ENCODE assay signal across 26 mouse cellular contexts in the genomic region with DNA sequence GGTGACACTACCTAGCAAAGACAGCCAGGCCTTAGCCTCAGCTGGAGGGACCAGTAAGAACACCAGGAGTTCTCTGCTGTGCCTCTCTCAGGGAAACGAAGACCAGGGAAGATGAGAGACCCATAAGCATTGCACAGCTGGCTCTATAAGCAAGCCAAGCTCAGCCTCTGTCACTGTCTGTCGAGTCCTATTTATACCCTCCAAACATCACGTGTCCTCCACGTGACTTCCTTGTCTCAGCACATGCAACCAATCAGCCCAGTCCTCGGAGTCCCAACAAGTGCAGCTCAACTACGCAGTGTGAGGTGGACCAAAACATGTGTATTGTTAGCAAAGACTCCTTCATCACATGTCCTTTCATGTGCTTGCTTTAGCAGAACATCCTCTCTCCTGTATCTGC. TPM values are rescaled to one million over a fixed set of nuclear protein-coding genes. Genes with fewer than 3 reads are reported as not detected.
A peak's percentile ranks its signal among the peaks of the same experiment; 100 is the strongest.
DNase-seq lines count a peak whose midpoint lies in the region; ATAC-seq and TF ChIP-seq lines count a peak whose summit lies in the region.
"Had no signal": no experiment of that assay in that cellular context is flagged by ENCODE, and none has a peak within 500 bp of the region (broad histone marks: within the 10 kb centered on the region; RNA-seq: fewer than 3 reads in every experiment).

No protein-coding gene starts in this region.

- peak; percentile 23 to 68 for DNase-seq in left cerebral cortex, postnatal 14 days (ENCODE audit: low spot score in 2 of 2)
- no peak for DNase-seq in left cerebral cortex, adult 2 months (ENCODE audit: extremely low spot score in 1 of 2, low spot score in 2 of 2)
- DNase-seq in A20 (ENCODE audit: low read depth, low spot score), result peak; percentile 14
- peak; percentile 37 for DNase-seq in CH12.LX (ENCODE audit: extremely low read depth)
- no peak for DNase-seq in urinary bladder, postnatal 4 days (ENCODE audit: low spot score in 2 of 2)
- DNase-seq in liver, embryonic 11.5 days (ENCODE audit: low spot score), result no peak
- DNase-seq: adrenal gland, adult 2 months; adrenal gland, postnatal 10 days; adrenal gland, postnatal 25 days; B cell, adult 2 months; cerebellum, adult 11 months; cerebellum, adult 18-20 months; cerebellum, adult 8-10 months; cerebellum, adult 9-11 months; cerebellum, postnatal 14 days; cerebellum, postnatal 36 days; embryo, embryonic 11 days; forebrain, postnatal 0 days had no signal

- H3K27me3 ChIP-seq in CH12.LX (replicated peaks), result no peaks in the 10 kb centered on the region
- peaks cover 8% of the 10 kb centered on the region for H3K27me3 ChIP-seq in liver, embryonic 11.5 days (replicated peaks; ENCODE audit: control insufficient read depth, insufficient read depth, low read length)
- H3K27me3 ChIP-seq: forebrain, embryonic 13.5 days; forebrain, embryonic 15.5 days had no signal

- no peak for TF ChIP-seq RAD21 in CH12.LX (IDR thresholded peaks at IDR 0.05; ENCODE audit: low read depth, low read length)

- peaks cover 10 to 19% of the 10 kb centered on the region in 2 experiments for H3K4me1 ChIP-seq in CH12.LX (ENCODE audit: control insufficient read depth in 1 of 2, insufficient read depth in 2 of 2)
- H3K4me1 ChIP-seq in liver, embryonic 11.5 days (replicated peaks; ENCODE audit: control insufficient read depth, insufficient read depth, low read length), result no peaks in the 10 kb centered on the region
- H3K4me1 ChIP-seq: embryonic facial prominence, embryonic 13.5 days; embryonic facial prominence, embryonic 15.5 days had no signal

- in situ Hi-C loops in CH12.LX (cut with MboI; ENCODE audit: low pct_ligation_motif_present, low pct_unique_long_range_greater_than_20kb, low sequenced_read_pairs), result no loop called here

- no peaks in the 10 kb centered on the region for H3K36me3 ChIP-seq in CH12.LX (replicated peaks in 1 of 2; ENCODE audit: control insufficient read depth in 1 of 2, insufficient read depth in 1 of 2, low read length in 1 of 2)
- H3K36me3 ChIP-seq in liver, embryonic 11.5 days (ENCODE audit: control insufficient read depth, insufficient read depth, low read length), result no peaks in the 10 kb centered on the region
- H3K36me3 ChIP-seq: embryonic facial prominence, embryonic 13.5 days; embryonic facial prominence, embryonic 15.5 days; forebrain, embryonic 10.5 days; forebrain, embryonic 15.5 days had no signal

- dilution Hi-C loops in CH12.LX (cut with MboI; ENCODE audit: extremely low pct_ligation_motif_present, extremely low pct_unique_long_range_greater_than_20kb, low sequenced_read_pairs), result no loop called here

- WGBS in liver, embryonic 11.5 days, result 80% methylated on average over 6 of the region's 6 CpGs

- peaks cover 9% of the 10 kb centered on the region for H3K9me3 ChIP-seq in CH12.LX (replicated peaks; ENCODE audit: low read length)
- H3K9me3 ChIP-seq in liver, embryonic 11.5 days (ENCODE audit: control insufficient read depth, low read length), result no peaks in the 10 kb centered on the region
- H3K9me3 ChIP-seq: embryonic facial prominence, embryonic 13.5 days; embryonic facial prominence, embryonic 15.5 days; forebrain, embryonic 10.5 days; forebrain, embryonic 13.5 days; forebrain, embryonic 15.5 days had no signal

- intact Hi-C loops in left cerebral cortex, postnatal 14 days (cut with DNase I), result no loop called here
- intact Hi-C loops in left cerebral cortex, adult 2 months (cut with DNase I), result no loop called here

- H3K9ac ChIP-seq in CH12.LX (ENCODE audit: insufficient read depth, low read depth), result no peak overlapping the region
- H3K9ac ChIP-seq in liver, embryonic 11.5 days (ENCODE audit: low read depth, low read length), result no peak overlapping the region
- H3K9ac ChIP-seq: embryonic facial prominence, embryonic 13.5 days; embryonic facial prominence, embryonic 15.5 days; forebrain, embryonic 13.5 days; forebrain, embryonic 15.5 days; forebrain, postnatal 0 days had no signal

- no peak overlapping the region for H3K4me3 ChIP-seq in left cerebral cortex, adult 2 months
- no peak overlapping the region for H3K4me3 ChIP-seq in CH12.LX (replicated peaks in 1 of 3; ENCODE audit: low read depth in 2 of 3, low read length in 2 of 3, poor library complexity in 1 of 3)
- no peak overlapping the region for H3K4me3 ChIP-seq in liver, embryonic 11.5 days (ENCODE audit: low read depth, low read length)
- H3K4me3 ChIP-seq: embryonic facial prominence, embryonic 13.5 days; embryonic facial prominence, embryonic 15.5 days; erythroblast, embryonic 14.5 days; forebrain, embryonic 10.5 days; forebrain, embryonic 13.5 days; forebrain, embryonic 15.5 days had no signal

- H3K27ac ChIP-seq in left cerebral cortex, adult 2 months, result no peak overlapping the region
- H3K27ac ChIP-seq in CH12.LX (ENCODE audit: insufficient read depth, low read depth), result no peak overlapping the region
- no peak overlapping the region for H3K27ac ChIP-seq in liver, embryonic 11.5 days (ENCODE audit: low read depth, low read length)
- H3K27ac ChIP-seq: embryonic facial prominence, embryonic 13.5 days; embryonic facial prominence, embryonic 15.5 days; forebrain, embryonic 10.5 days; forebrain, embryonic 13.5 days; forebrain, embryonic 15.5 days had no signal

- TF ChIP-seq CTCF in left cerebral cortex, adult 2 months (IDR thresholded peaks at IDR 0.05), result no peak
- no peak for TF ChIP-seq CTCF in CH12.LX (conservative IDR thresholded peaks at IDR 0.05 in 1 of 2, IDR thresholded peaks at IDR 0.05 in 1 of 2; ENCODE audit: low read depth in 2 of 2, low read length in 2 of 2)

- no peak for ATAC-seq in liver, embryonic 11.5 days (replicated peaks; ENCODE audit: low FRiP score)
- ATAC-seq: CD4-positive, CD25-positive, alpha-beta regulatory T cell, adult 4 months; forebrain, embryonic 13.5 days; forebrain, embryonic 15.5 days; forebrain, postnatal 0 days had no signal

- TF ChIP-seq EP300 in CH12.LX (IDR thresholded peaks at IDR 0.05; ENCODE audit: low read length), result no peak

- no peak for TF ChIP-seq POLR2A in CH12.LX (IDR thresholded peaks at IDR 0.05; ENCODE audit: low read depth, low read length)

- no peaks in the 10 kb centered on the region for H3K79me2 ChIP-seq in CH12.LX (replicated peaks; ENCODE audit: control insufficient read depth, extremely low read depth, insufficient read depth, poor library complexity, severe bottlenecking)

- no peak overlapping the region for H3K4me2 ChIP-seq in CH12.LX (ENCODE audit: insufficient read depth, low read depth, poor library complexity, severe bottlenecking)
- no peak overlapping the region for H3K4me2 ChIP-seq in liver, embryonic 11.5 days
- H3K4me2 ChIP-seq: embryonic facial prominence, embryonic 13.5 days; embryonic facial prominence, embryonic 15.5 days; forebrain, embryonic 13.5 days; forebrain, embryonic 15.5 days had no signal

TF ChIP-seq in CH12.LX, 34 proteins besides CTCF, POLR2A, EP300 and RAD21:
- TF ChIP-seq SMC3 (IDR thresholded peaks at IDR 0.05; ENCODE audit: low read depth, low read length) (no peak), ZC3H11A (IDR thresholded peaks at IDR 0.05; ENCODE audit: low read depth, low read length) (no peak), USF1 (IDR thresholded peaks at IDR 0.05; ENCODE audit: low read depth, low read length) (peak; percentile 45), HCFC1 (IDR thresholded peaks at IDR 0.05; ENCODE audit: low read depth, low read length) (no peak), MAX (IDR thresholded peaks at IDR 0.05; ENCODE audit: low read length) (peak; percentile 40; the same call in 1 of the 2 replicates), USF2 (conservative IDR thresholded peaks at IDR 0.05; ENCODE audit: low read depth, low read length) (peak; percentile 41; the same call in 1 of the 2 replicates), BHLHE40 (IDR thresholded peaks at IDR 0.05; ENCODE audit: low read depth, low read length) (peak; percentile 70), ZMIZ1 (IDR thresholded peaks at IDR 0.05; ENCODE audit: low read depth, low read length) (no peak)

RNA-seq across cellular contexts. Expression of gene D430041D05Rik, which starts 28.0 kb away (rescaled TPM):
- 100 to 1,000 TPM; 115 to 126 TPM for total RNA-seq in left cerebral cortex, postnatal 14 days (2021)
- 100 to 1,000 TPM; 121 to 123 TPM for total RNA-seq in left cerebral cortex, adult 2 months (2021)
- under 0.01 TPM in 1 of 2 replicates, not detected in the other for total RNA-seq in CH12.LX (2012; rRNA removed)
- not detected in 2 replicates for total RNA-seq in CH12.LX (2014; rRNA removed)
- polyA plus RNA-seq in CH12.LX (2012; ENCODE audit: insufficient read length, low read depth), result 0.10 TPM in 1 of 2 replicates, not detected in the other
- 0.08 and 0.16 TPM in 2 replicates for polyA plus RNA-seq in liver, embryonic 11.5 days (2014; fragmentation: Nextera tagmentation; extraction: Ambion mirVana)
- total RNA-seq: common myeloid progenitor, adult 5-6 weeks had no signal
- polyA plus RNA-seq: CD4-positive, CD25-positive, alpha-beta regulatory T cell, adult 4 months; erythroblast, embryonic 14.5 days had no signal

Comparison
In these comparisons a context has a peak if more than half of its experiments do, and no peak if none do; other contexts are left out.
1. DNase-seq: peak in left cerebral cortex, postnatal 14 days (2 of 2), A20 (single experiment) and CH12.LX (single experiment); none in left cerebral cortex, adult 2 months (0 of 2), urinary bladder, postnatal 4 days (0 of 2) and liver, embryonic 11.5 days (single experiment).
2. RNA of gene D430041D05Rik, which starts 28.0 kb away (total RNA-seq): 115 to 126 TPM in left cerebral cortex, postnatal 14 days and 121 to 123 TPM in left cerebral cortex, adult 2 months; under 0.01 TPM in CH12.LX; every median in the first group is over 100 times any median in the second.